Mouse (Mus musculus) embryonic fibroblast, embryonic 13.5 days (primary cell): Measurements from ENCODE around the gene Amotl2. TPM values are rescaled to one million over a fixed set of nuclear protein-coding genes. Genes with fewer than 3 reads are reported as not detected.

Source experiments
- H3K27ac ChIP-seq: 2 replicates; pipeline ENCODE4 v1.5.1; 2012; ENCODE audit warnings: low read length, control low read depth, inconsistent platforms; ENCODE audit not compliant: insufficient read depth
- H3K4me1 ChIP-seq: 2 replicates; pipeline ENCODE4 v1.6.1; 2011; ENCODE audit warnings: low read length; ENCODE audit not compliant: control insufficient read depth, insufficient read depth
- H3K4me3 ChIP-seq: 2 replicates; pipeline ENCODE4 v1.5.1; 2011; ENCODE audit warnings: mild to moderate bottlenecking, control low read depth, low read length; ENCODE audit not compliant: insufficient read depth
- CTCF ChIP-seq: IDR thresholded peaks from 2 replicates; pipeline ENCODE4 v1.5.1; 2011; ENCODE audit warnings: mild to moderate bottlenecking, control low read depth, low read length, moderate library complexity, borderline replicate concordance; ENCODE audit not compliant: insufficient read depth
- POLR2A ChIP-seq: IDR thresholded peaks from 2 replicates; pipeline ENCODE4 v1.6.1; 2011; ENCODE audit warnings: low read depth, mild to moderate bottlenecking, control low read depth, low read length, moderate library complexity
- polyA plus RNA-seq: library from polyadenylated mRNA; stranded (reverse); fragments of >200 nt; gene quantifications from 2 replicates; pipeline ENCODE4 v1.2.4, GENCODE M21; 2011; ENCODE audit warnings: low read depth; ENCODE audit not compliant: missing spikeins, insufficient read length

Gene Amotl2
- polyA plus RNA-seq, 1 experiment: 135 TPM

DNA sequence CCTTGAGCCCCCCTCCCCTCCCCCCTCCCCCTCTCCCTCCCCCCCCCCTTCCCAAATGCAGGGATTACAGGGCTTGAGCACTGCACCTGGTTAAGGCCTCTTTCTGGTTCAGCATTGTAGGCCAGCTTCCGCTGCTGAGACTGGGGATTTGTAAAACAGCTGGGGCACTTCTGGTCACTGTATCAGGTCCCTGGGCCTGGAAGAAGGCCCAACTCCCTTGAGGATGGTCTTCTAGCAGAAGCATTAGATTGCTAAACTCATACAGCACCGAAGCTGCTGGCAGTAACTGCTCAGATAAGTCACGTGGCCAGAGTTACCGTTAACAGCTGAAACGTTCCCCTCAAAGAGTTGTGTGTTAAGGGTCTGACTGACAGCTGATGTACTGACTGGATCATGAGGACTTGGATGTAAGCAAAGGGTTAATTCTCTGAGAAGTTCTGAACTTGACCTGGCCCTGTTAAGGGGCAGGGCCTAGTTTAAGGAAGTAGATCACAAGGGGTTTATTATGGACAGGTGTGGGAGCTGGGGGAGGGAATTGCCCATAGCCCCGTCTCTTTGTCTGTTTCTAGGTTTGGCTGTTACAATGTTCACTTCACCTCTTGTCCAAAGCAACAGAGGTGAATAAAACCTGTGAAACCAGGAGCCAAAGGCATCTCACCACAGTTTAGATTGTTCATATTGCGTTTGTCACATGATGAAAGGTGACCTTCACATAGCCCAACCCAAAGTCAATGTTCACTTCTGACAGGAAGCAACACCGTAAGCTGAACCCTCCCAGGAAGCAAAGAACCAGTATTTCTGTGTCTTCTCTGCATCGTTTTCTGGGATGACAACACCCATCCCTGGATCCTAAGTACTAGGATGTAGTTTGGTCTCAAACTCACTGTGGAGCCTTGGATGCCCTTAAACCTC is 23.7 kb upstream of the Amotl2 start:
- no peak overlapping the region for H3K27ac ChIP-seq
- H3K4me1 ChIP-seq: no peaks in the 10 kb centered on the region
- H3K4me3 ChIP-seq: no peak overlapping the region
- TF ChIP-seq CTCF (no peak), POLR2A (no peak)

DNA sequence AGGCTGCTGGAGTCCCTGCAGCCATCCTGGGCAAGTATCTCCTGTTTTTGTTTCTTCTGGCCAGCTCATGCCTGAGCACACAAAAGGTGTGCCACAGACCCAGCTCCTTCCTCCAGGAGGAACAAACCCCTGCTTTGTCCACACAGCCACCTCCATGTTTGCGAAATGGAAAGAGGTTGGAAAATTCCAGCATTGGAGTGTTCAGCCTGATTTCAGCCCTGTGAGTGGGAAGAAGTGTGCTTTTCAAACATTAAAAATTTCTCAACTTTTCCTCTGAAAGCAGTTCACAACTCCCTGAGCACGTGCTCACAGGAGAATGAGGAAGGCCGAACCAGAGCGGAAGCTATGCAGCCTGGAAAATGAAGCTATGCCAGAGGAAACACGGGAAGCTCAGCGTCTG is 15.4 kb upstream of the Amotl2 start:
- Histone ChIP-seq H3K27ac (no peak overlapping the region), H3K4me1 (no peaks in the 10 kb centered on the region), H3K4me3 (no peak overlapping the region)
- TF ChIP-seq POLR2A: no peak
- TF ChIP-seq CTCF: no peak

GRCm38 (mm10) chr9:102709504-102710135 is 6.9 kb upstream of the Amotl2 start:
- TF ChIP-seq CTCF: no peak
- TF ChIP-seq POLR2A: no peak
- H3K27ac ChIP-seq: no peak overlapping the region
- H3K4me1 ChIP-seq: 0 out of 2 replicates have a peak, but pooled peaks cover 2% of the 10 kb centered on the region
- H3K4me3 ChIP-seq: no peak overlapping the region

DNA sequence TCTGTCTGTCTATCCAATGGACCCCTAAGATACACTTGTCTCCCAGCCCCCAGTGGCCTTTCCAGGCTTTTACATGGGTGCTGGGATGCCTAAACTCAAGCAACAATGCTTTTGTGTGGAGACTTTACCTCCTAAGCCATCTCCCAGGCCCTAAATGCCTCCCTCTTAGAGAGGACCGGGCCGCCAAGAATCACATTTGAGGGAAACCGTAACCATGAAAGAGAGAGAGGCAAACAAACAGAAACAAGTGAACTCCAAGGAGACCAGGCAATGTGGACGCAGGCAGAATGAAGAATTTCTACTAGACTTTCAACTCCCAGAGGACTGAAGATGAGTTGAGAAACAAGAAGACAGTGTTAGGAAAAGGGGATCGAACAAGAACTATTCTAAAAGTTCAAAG is 6.0 kb upstream of the Amotl2 start:
- no peak overlapping the region for H3K27ac ChIP-seq

GRCm38 (mm10) chr9:102713797-102714196 is 2.7 kb upstream of the Amotl2 start:
- Histone ChIP-seq H3K4me1 (peaks cover 15% of the 10 kb centered on the region), H3K27ac (no peak overlapping the region), H3K4me3 (no peak overlapping the region)
- TF ChIP-seq POLR2A (no peak), CTCF (peak; percentile 58; the same call in 1 of the 2 replicates)

More for the DNA sequence above, 6.0 kb upstream of the Amotl2 start:
- Histone ChIP-seq H3K4me1 (peaks cover 11% of the 10 kb centered on the region), H3K4me3 (no peak overlapping the region)
- TF ChIP-seq POLR2A (no peak), CTCF (no peak)

DNA sequence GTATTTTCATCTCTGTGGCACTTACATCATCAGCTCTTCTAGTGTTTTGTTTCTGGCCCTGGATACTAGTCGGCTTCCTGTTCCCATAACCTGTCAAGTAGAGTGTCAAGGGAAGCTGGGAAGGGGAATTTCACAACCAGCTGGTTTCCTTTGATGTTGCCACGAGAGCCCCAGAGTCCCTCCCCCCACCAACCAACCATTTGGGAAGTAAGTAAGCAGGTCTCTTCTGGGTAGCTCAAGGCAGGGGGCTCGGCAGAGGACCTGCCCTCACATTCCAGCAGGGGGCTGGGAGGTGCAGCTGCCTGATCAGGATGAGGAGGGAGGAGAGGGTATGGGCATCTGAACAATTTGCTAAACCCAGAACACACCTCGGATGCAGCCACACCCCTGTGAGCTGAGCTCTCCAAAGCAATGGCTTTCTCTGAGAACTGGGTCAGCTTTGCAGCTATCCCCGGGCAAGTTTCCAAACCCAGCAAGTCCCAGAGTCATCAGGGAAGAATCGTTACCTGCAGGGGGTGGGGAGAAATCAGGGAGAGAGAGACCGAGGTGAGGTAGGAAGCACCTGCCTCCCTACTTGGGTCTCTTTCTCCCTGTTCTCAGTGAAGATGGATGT is 1.5 kb upstream of the Amotl2 start:
- Histone ChIP-seq H3K4me3 (no peak overlapping the region), H3K4me1 (peaks cover 15% of the 10 kb centered on the region), H3K27ac (peak overlapping the region; percentile 31)
- no peak for TF ChIP-seq CTCF
- no peak for TF ChIP-seq POLR2A

GRCm38 (mm10) chr9:102715506-102715900 is 969 bp upstream of the Amotl2 start:
- no peak overlapping the region for H3K4me3 ChIP-seq
- peaks cover 15% of the 10 kb centered on the region for H3K4me1 ChIP-seq
- TF ChIP-seq CTCF: no peak
- 0 out of 2 replicates have a peak, but pooled peaks have one; percentile 8 for TF ChIP-seq POLR2A
- peak overlapping the region; percentile 31 for H3K27ac ChIP-seq

GRCm38 (mm10) chr9:102717164-102717885 is 853 bp downstream of the Amotl2 start:
- Histone ChIP-seq H3K4me1 (peaks cover 15% of the 10 kb centered on the region), H3K27ac (peak overlapping the region; percentile 96)
- TF ChIP-seq POLR2A (peak; percentile 82), CTCF (no peak)

More at GRCm38 (mm10) chr9:102717164-102717885, 853 bp downstream of the Amotl2 start:
- H3K4me3 ChIP-seq: peak overlapping the region; percentile 85
